Mouse (Mus musculus): ENCODE results near the gene Hmx1. TPM values are rescaled to one million over a fixed set of nuclear protein-coding genes. Genes with fewer than 3 reads are reported as not detected.

Gene Hmx1
- polyA plus RNA-seq, 2 experiments: 0.09 TPM; not detected in 1

- peak overlapping the region; percentile 31; the same call in 1 of the 2 replicates for H3K9ac ChIP-seq (ENCODE audit: low read depth, low read length, severe bottlenecking)
- no peaks in the 10 kb centered on the region for H3K36me3 ChIP-seq (ENCODE audit: control insufficient read depth, insufficient read depth, low read length)
- TF ChIP-seq POLR2A (IDR thresholded peaks at IDR 0.05; ENCODE audit: borderline replicate concordance, extremely low read depth, insufficient read depth, insufficient read length): no peak
- peak overlapping the region; percentile 20 for H3K4me3 ChIP-seq (replicated peaks; ENCODE audit: low read length)
- H3K9me3 ChIP-seq (ENCODE audit: control insufficient read depth, low read length): no peaks in the 10 kb centered on the region
- DNase-seq (ENCODE audit: low spot score) (peak; percentile 62), ATAC-seq (ENCODE audit: low FRiP score, low read depth) (peak; percentile 90)
- peaks cover 5% of the 10 kb centered on the region for H3K4me1 ChIP-seq (ENCODE audit: control insufficient read depth, insufficient read depth, low read length)
- H3K4me2 ChIP-seq (replicated peaks; ENCODE audit: low read depth, low read length, severe bottlenecking): peak overlapping the region; percentile 49
- 15% methylated on average over 27 of the region's 27 CpGs for WGBS
- no peaks in the 10 kb centered on the region for H3K27me3 ChIP-seq (ENCODE audit: control insufficient read depth, insufficient read depth, low read length)
- H3K27ac ChIP-seq (replicated peaks; ENCODE audit: low read depth, low read length): no peak overlapping the region
Measured at GRCm38 (mm10) chr5:35447656-35448443, 58.9 kb downstream of the Hmx1 start.

Other genes with a start within 250 kb of the Hmx1 start
- 0.10 and 0.13 TPM in 2 replicates for gene Adra2c, start 110.8 kb upstream of the Hmx1 start, polyA plus RNA-seq (2012; rRNA removed)
- 0.10 and 0.15 TPM in 2 replicates for gene Adra2c, start 110.8 kb upstream of the Hmx1 start, polyA plus RNA-seq (2014; fragmentation: Nextera tagmentation; extraction: Ambion mirVana)
- 9.9 and 10.1 TPM in 2 replicates for gene Cpz, start 136.6 kb downstream of the Hmx1 start, polyA plus RNA-seq (2012; rRNA removed)
- gene Cpz, start 136.6 kb downstream of the Hmx1 start, polyA plus RNA-seq (2014; fragmentation: Nextera tagmentation; extraction: Ambion mirVana): 5.6 and 7.8 TPM in 2 replicates
- gene Trmt44, start 186.0 kb downstream of the Hmx1 start, polyA plus RNA-seq (2012; rRNA removed): 7.5 and 8.3 TPM in 2 replicates
- gene Trmt44, start 186.0 kb downstream of the Hmx1 start, polyA plus RNA-seq (2014; fragmentation: Nextera tagmentation; extraction: Ambion mirVana): 7.6 and 8.5 TPM in 2 replicates
- gene Acox3, start 193.9 kb downstream of the Hmx1 start, polyA plus RNA-seq (2012; rRNA removed): 31.1 and 31.3 TPM in 2 replicates
- gene Acox3, start 193.9 kb downstream of the Hmx1 start, polyA plus RNA-seq (2014; fragmentation: Nextera tagmentation; extraction: Ambion mirVana): 14.2 and 15.0 TPM in 2 replicates